Mouse (Mus musculus) lung, embryonic 14.5 days (tissue): ENCODE measurements around the gene Dock7. TPM values are rescaled to one million over a fixed set of nuclear protein-coding genes. Genes with fewer than 3 reads are reported as not detected.
A peak's percentile ranks its signal among the peaks of the same experiment; 100 is the strongest.

Source experiments
- ATAC-seq: fragments of 200-750 bp; cut with Nextera tagmentation; 2 replicates; pipeline ENCODE4 v1.8.0; 2017; ENCODE audit warnings: mild to moderate bottlenecking, moderate TSS enrichment, moderate library complexity; ENCODE audit not compliant: insufficient read depth
- DNase-seq: peaks from one replicate; pipeline ENCODE4 v3.0.0-alpha.2; 2015
- H3K27ac ChIP-seq: fragments of 300-500 bp; sonication (generic); 2 replicates; pipeline ENCODE4 v1.5.1; 2014; ENCODE audit warnings: low read depth, mild to moderate bottlenecking, moderate library complexity
- H3K27me3 ChIP-seq: fragments of 300-500 bp; sonication (generic); 2 replicates; pipeline ENCODE4 v1.6.1; 2014; ENCODE audit warnings: low read length, control low read depth; ENCODE audit not compliant: insufficient read depth
- H3K36me3 ChIP-seq: fragments of 300-500 bp; sonication (generic); 2 replicates; pipeline ENCODE4 v1.6.1; 2014; ENCODE audit warnings: control low read depth; ENCODE audit not compliant: insufficient read depth
- H3K4me1 ChIP-seq: fragments of 300-500 bp; sonication (generic); 2 replicates; pipeline ENCODE4 v1.6.1; 2014; ENCODE audit warnings: antibody characterized with exemption, control low read depth; ENCODE audit not compliant: insufficient read depth
- H3K4me2 ChIP-seq: fragments of 300-500 bp; sonication (generic); 2 replicates; pipeline ENCODE4 v1.6.1; 2014; ENCODE audit warnings: mild to moderate bottlenecking
- H3K4me3 ChIP-seq: fragments of 300-500 bp; sonication (generic); 2 replicates; pipeline ENCODE4 v1.5.1; 2014; ENCODE audit warnings: low read depth, low read length
- H3K9ac ChIP-seq: fragments of 300-500 bp; sonication (generic); 2 replicates; pipeline ENCODE4 v1.6.1; 2014
- H3K9me3 ChIP-seq: fragments of 300-500 bp; sonication (generic); 2 replicates; pipeline ENCODE4 v1.6.1; 2016; ENCODE audit warnings: low read depth, low read length, control low read depth
- CTCF ChIP-seq: IDR thresholded peaks from 2 replicates; pipeline ENCODE4 v1.5.1; 2016; ENCODE audit warnings: antibody characterized with exemption, low read depth
- WGBS: fragments of 180-500 bp; shearing (Covaris S2); extraction: QIAGEN DNeasy Blood & Tissue Kit; methylation state at CpG from one replicate; pipeline ENCODE4 v1.1.7; 2014; 5-methylcytosine and 5-hydroxymethylcytosine counted together
- polyA plus RNA-seq: library from polyadenylated mRNA; unstranded; fragments of >200 nt; fragmentation: Nextera tagmentation; extraction: Ambion mirVana; gene quantifications from 2 replicates; pipeline ENCODE4 v1.2.1, GENCODE M21; 2014

Dock7 gene
- polyA plus RNA-seq, 1 experiment from 2014 or later = 78.4 TPM

DNA sequence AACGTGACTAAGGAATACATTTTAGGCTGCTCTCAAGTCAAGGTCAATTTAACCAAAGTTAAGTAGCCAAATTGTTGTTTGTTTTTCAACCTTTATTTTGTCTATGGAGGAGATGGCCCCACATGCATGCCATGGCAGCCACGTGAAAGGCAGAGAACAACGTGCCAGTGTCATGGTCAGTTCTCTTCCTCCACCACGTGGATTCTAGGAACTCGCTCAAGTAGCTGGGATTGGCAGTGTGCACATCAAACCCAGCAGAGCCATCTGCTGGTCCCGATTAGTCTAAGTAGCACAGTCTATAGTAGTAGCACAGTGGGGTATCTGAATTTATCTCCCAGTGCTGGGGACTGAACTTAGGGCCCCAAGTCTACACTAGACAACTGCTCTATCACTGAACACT lies 51.9 kb downstream of the Dock7 start:
- H3K4me2 ChIP-seq = no peak overlapping the region
- no peaks in the 10 kb centered on the region for H3K4me1 ChIP-seq
- DNase-seq = no peak
- H3K4me3 ChIP-seq = no peak overlapping the region
- H3K27ac ChIP-seq = no peak overlapping the region
- no peak overlapping the region for H3K9ac ChIP-seq
- ATAC-seq = no peak
- WGBS = 81% methylated on average over 6 of the region's 6 CpGs
- no peak for TF ChIP-seq CTCF
- H3K36me3 ChIP-seq = peaks cover 52% of the 10 kb centered on the region
- no peaks in the 10 kb centered on the region for H3K27me3 ChIP-seq
- H3K9me3 ChIP-seq = no peaks in the 10 kb centered on the region

DNA sequence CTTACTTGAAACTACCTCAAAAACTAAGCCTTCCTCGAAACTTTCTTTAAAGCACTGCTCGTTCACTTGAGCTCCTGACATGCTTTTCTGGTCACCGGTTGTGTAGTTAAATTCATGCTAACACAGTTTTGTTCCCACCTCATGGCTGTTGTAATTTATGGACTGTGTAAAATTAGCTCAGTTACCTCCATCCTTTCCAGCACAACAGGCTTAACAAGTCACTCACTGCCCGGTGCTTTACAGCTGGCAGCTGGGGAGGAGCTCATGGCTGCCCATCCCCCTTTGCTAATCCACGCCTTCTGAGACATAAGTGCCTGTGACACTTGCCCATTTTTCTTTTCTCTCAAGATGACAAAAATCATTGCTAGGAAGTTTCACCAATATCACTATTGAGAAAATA lies 56.2 kb downstream of the Dock7 start:
- no peak for TF ChIP-seq CTCF
- H3K9me3 ChIP-seq = no peaks in the 10 kb centered on the region
- no peaks in the 10 kb centered on the region for H3K27me3 ChIP-seq
- H3K4me2 ChIP-seq = no peak overlapping the region
- peaks cover 38% of the 10 kb centered on the region for H3K36me3 ChIP-seq
- H3K27ac ChIP-seq = no peak overlapping the region
- H3K4me1 ChIP-seq = no peaks in the 10 kb centered on the region
- DNase-seq = peak; percentile 29
- no peak overlapping the region for H3K4me3 ChIP-seq
- no peak for ATAC-seq
- no peak overlapping the region for H3K9ac ChIP-seq
- 56% methylated on average over 5 of the region's 5 CpGs for WGBS

DNA sequence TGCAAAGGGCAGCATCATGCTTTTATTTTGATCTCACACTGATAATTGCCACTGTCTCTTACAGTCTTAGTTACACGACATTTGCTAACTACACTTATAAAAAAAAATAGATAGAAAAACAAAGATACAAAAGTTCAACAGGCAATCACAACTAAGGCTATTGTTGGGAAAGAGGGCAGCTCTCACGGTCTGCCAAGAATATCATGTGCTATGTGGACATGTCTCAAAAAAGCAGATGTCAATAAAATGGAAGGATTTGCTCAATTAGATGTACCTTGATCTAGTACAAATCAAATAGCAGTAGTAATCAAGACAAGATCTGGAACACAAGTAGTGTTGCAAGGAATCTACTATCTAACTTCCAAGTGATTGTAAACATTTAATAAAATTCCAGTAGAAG lies 72.1 kb downstream of the Dock7 start:
- DNase-seq (no peak), ATAC-seq (no peak)
- Histone ChIP-seq H3K9me3 (no peaks in the 10 kb centered on the region), H3K36me3 (peaks cover 28% of the 10 kb centered on the region), H3K27ac (no peak overlapping the region), H3K9ac (no peak overlapping the region), H3K4me1 (no peaks in the 10 kb centered on the region), H3K4me2 (no peak overlapping the region), H3K4me3 (no peak overlapping the region), H3K27me3 (no peaks in the 10 kb centered on the region)
- 61% methylated on average over 2 of the region's 2 CpGs for WGBS
- no peak for TF ChIP-seq CTCF

DNA sequence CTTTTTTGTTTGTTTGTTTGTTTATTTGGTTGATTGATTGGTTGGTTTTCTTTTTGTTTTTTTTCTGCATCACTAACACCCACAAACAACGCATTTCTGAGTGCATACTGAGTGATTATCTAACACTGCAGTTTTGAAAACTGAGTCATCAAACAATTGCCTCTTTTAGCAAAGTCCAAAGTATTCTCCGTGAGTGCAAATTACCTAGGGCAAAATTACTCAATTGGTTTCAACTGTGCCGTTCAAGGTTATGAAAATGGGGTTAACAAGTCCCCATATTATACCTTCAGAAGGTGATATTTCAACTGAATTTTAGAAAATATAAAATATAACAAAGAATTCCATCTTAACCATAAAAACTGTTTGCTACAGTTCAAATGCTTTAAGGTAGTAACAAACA lies 74.2 kb downstream of the Dock7 start:
- no peak for TF ChIP-seq CTCF
- 83% methylated on average over 3 of the region's 3 CpGs for WGBS
- peaks cover 34% of the 10 kb centered on the region for H3K36me3 ChIP-seq

DNA sequence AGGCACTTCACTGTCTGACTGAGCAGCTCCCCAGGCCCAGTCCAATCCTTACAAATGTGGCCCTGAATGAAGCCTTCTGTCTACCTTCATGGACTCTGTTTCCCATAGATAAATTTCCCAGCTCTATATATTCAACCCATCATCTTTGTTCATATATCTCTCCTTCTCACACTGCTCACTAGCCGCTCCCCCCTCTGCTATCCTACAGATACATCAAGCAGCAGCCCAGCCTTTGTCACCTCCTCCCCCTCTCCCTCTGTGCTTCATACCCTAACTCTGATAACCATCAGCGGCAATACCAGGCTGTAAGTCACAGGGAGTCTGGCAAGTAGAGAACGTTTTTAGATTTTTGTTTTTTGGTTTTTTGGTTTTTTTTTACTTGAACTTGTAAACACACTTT lies 75.9 kb downstream of the Dock7 start:
- DNase-seq (no peak), ATAC-seq (no peak)
- Histone ChIP-seq H3K27ac (no peak overlapping the region), H3K4me2 (no peak overlapping the region), H3K36me3 (peaks cover 35% of the 10 kb centered on the region), H3K4me3 (no peak overlapping the region), H3K9ac (no peak overlapping the region), H3K27me3 (no peaks in the 10 kb centered on the region), H3K4me1 (no peaks in the 10 kb centered on the region), H3K9me3 (no peaks in the 10 kb centered on the region)
- TF ChIP-seq CTCF = no peak
- WGBS = 69% methylated on average over 3 of the region's 3 CpGs

More for the DNA sequence above, 74.2 kb downstream of the Dock7 start:
- Histone ChIP-seq H3K4me2 (no peak overlapping the region), H3K9ac (no peak overlapping the region), H3K9me3 (no peaks in the 10 kb centered on the region), H3K27ac (no peak overlapping the region), H3K4me3 (no peak overlapping the region), H3K4me1 (no peaks in the 10 kb centered on the region), H3K27me3 (no peaks in the 10 kb centered on the region)
- no peak for ATAC-seq
- no peak for DNase-seq

DNA sequence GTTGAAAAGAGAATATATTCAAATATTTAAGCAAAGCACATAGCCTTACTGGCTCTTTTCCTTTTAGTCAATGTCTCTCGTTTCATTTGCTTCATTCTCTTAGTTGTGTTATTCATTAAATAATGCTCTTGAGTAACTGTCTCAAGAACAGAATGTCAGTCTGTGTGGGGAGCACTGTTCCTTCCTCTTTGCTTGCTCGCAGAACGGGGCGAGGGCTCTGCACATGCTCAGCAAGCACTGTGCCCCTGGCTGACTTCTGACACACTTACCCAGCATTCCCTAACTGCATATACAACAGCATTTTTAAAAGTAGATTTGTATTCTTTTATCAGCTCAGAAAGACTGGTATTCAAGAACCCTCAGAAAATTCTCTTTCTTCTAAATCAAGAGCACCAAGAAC lies 87.8 kb downstream of the Dock7 start:
- no peak overlapping the region for H3K9ac ChIP-seq
- 0 out of 2 replicates have a peak, but pooled peaks cover 2% of the 10 kb centered on the region for H3K36me3 ChIP-seq
- no peak for DNase-seq
- no peak for TF ChIP-seq CTCF
- no peak overlapping the region for H3K4me3 ChIP-seq
- no peak for ATAC-seq
- no peaks in the 10 kb centered on the region for H3K4me1 ChIP-seq
- no peaks in the 10 kb centered on the region for H3K9me3 ChIP-seq
- H3K27ac ChIP-seq = no peak overlapping the region
- no peak overlapping the region for H3K4me2 ChIP-seq
- 64% methylated on average over 4 of the region's 4 CpGs for WGBS
- no peaks in the 10 kb centered on the region for H3K27me3 ChIP-seq

DNA sequence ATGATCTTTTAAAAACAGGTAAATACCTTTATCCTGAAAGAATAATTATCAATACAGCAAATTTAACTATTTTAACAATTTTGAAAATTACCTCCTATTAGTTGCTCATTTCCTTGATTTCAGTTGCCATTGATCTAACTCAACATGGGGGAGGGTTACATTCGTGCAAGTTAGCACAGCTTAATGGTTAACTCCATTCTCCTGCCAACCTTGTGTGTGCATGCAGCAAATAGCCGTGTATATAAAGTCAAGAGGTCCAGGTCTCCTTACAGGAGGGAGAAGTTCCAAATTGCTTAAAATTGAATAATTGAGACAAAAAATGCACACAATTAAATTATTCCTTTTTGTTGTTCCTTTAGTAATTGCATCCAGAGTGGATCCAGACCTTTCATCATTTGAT lies 90.0 kb downstream of the Dock7 start, which contains the start of gene Angptl3:
Gene Angptl3, plus strand, starts transcription at position 269 of the 400 bp plus-strand sequence.
- H3K9ac ChIP-seq = no peak within 1 kb of the TSS
- DNase-seq (peak; percentile 24), ATAC-seq (no peak)
- no peak within 1 kb of the TSS for H3K4me2 ChIP-seq
- H3K36me3 ChIP-seq = 0 out of 2 replicates have a peak, but pooled peaks cover 2% of the 10 kb centered on the region
- no peaks in the 10 kb centered on the region for H3K9me3 ChIP-seq
- 62% methylated on average over 2 of the region's 2 CpGs for WGBS
- H3K4me1 ChIP-seq = no peaks in the 10 kb centered on the region
- no peaks in the 10 kb centered on the region for H3K27me3 ChIP-seq
- no peak within 1 kb of the TSS for H3K4me3 ChIP-seq
- no peak for TF ChIP-seq CTCF
- no peak within 1 kb of the TSS for H3K27ac ChIP-seq

DNA sequence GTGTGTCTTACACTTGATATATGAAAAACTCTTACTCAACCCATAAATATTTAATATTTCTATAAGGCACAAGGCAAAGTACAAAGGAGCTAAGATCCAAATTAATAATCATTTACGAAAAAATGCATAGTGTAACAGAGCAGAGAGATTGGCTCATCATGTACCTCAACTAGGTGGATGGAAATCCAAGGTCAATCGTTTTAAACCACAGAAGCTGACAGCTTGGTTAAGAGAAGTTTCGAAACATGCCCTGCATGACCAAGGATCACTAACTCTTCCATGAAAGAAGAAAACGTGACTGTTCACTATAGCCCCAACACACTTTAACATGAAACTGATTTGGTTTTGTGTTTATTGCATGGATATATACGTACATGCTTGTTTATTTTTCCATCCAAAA lies 92.3 kb downstream of the Dock7 start:
- WGBS = 75% methylated on average over 5 of the region's 5 CpGs
- Histone ChIP-seq H3K36me3 (0 out of 2 replicates have a peak, but pooled peaks cover 3% of the 10 kb centered on the region), H3K9me3 (no peaks in the 10 kb centered on the region), H3K27ac (no peak overlapping the region), H3K4me1 (no peaks in the 10 kb centered on the region), H3K9ac (no peak overlapping the region), H3K27me3 (no peaks in the 10 kb centered on the region), H3K4me2 (no peak overlapping the region), H3K4me3 (no peak overlapping the region)
- DNase-seq (no peak), ATAC-seq (no peak)
- TF ChIP-seq CTCF = no peak
